Mouse (Mus musculus) myocyte (in vitro differentiated cells): ENCODE data around the gene Myt1l. TPM values are rescaled to one million over a fixed set of nuclear protein-coding genes. Genes with fewer than 3 reads are reported as not detected.

ENCODE experiments used
- H3K27me3 ChIP-seq: one replicate; pipeline ENCODE4 v1.6.1; 2011; ENCODE audit not compliant: control insufficient read depth, insufficient read depth, insufficient read length
- H3K36me3 ChIP-seq: one replicate; pipeline ENCODE4 v1.6.1; 2011; ENCODE audit not compliant: control insufficient read depth, insufficient read depth
- H3K4me2 ChIP-seq: one replicate; pipeline ENCODE4 v1.6.1; 2011; ENCODE audit warnings: low read depth, control low read depth
- H3K4me3 ChIP-seq: one replicate; pipeline ENCODE4 v1.5.1; 2011; ENCODE audit warnings: mild to moderate bottlenecking, control low read depth, moderate library complexity
- H3K79me2 ChIP-seq: one replicate; pipeline ENCODE4 v1.6.1; 2011; ENCODE audit not compliant: control insufficient read depth, insufficient read depth
- H3ac ChIP-seq: one replicate; pipeline ENCODE4 v1.6.1; 2011; ENCODE audit not compliant: control insufficient read depth, insufficient read length
- CEBPB ChIP-seq: IDR thresholded peaks from 2 replicates; pipeline ENCODE4 v1.6.1; 2011; ENCODE audit warnings: mild to moderate bottlenecking, moderate library complexity; ENCODE audit not compliant: poor library complexity, insufficient read depth, severe bottlenecking
- E2F4 ChIP-seq: IDR thresholded peaks from one replicate; pipeline ENCODE4 v1.6.1; 2011; ENCODE audit warnings: mild to moderate bottlenecking, control low read depth, moderate library complexity; ENCODE audit not compliant: insufficient read depth
- MAX ChIP-seq: IDR thresholded peaks from one replicate; pipeline ENCODE4 v1.6.1; 2011; ENCODE audit warnings: low read depth, mild to moderate bottlenecking, control low read depth
- MYOD1 ChIP-seq, 3 experiments: IDR thresholded peaks; one replicate each; pipeline ENCODE4 v1.6.1; 2011; ENCODE audit warnings: control low read depth in 2 of 3, low read depth in 2 of 3, mild to moderate bottlenecking in 2 of 3, moderate library complexity in 1 of 3; ENCODE audit not compliant: insufficient read length in 2 of 3, control insufficient read depth in 1 of 3
- MYOG ChIP-seq, 3 experiments: IDR thresholded peaks; one replicate each; pipeline ENCODE4 v1.6.1; 2011; ENCODE audit warnings: control low read depth in 2 of 3, low read depth in 2 of 3, mild to moderate bottlenecking in 2 of 3; ENCODE audit not compliant: insufficient read length in 2 of 3, control insufficient read depth in 1 of 3, insufficient read depth in 1 of 3
- POLR2A ChIP-seq: IDR thresholded peaks from one replicate; pipeline ENCODE4 v1.6.1; 2011; ENCODE audit warnings: low read depth, mild to moderate bottlenecking, control low read depth, moderate library complexity; ENCODE audit not compliant: insufficient read length
- POLR2AphosphoS2 ChIP-seq: IDR thresholded peaks from one replicate; pipeline ENCODE4 v1.6.1; 2011; ENCODE audit warnings: low read depth, control low read depth; ENCODE audit not compliant: insufficient read length
- REST ChIP-seq: IDR thresholded peaks from one replicate; pipeline ENCODE4 v1.6.1; 2011; ENCODE audit warnings: mild to moderate bottlenecking, control low read depth, moderate library complexity; ENCODE audit not compliant: insufficient read depth, insufficient read length
- SRF ChIP-seq: IDR thresholded peaks from one replicate; pipeline ENCODE4 v1.6.1; 2011; ENCODE audit warnings: low read depth; ENCODE audit not compliant: control insufficient read depth, insufficient read length
- TCF12 ChIP-seq: IDR thresholded peaks from one replicate; pipeline ENCODE4 v1.6.1; 2011; ENCODE audit warnings: mild to moderate bottlenecking, control low read depth; ENCODE audit not compliant: poor library complexity, insufficient read depth, severe bottlenecking
- TCF3 ChIP-seq: IDR thresholded peaks from one replicate; pipeline ENCODE4 v1.6.1; 2011; ENCODE audit warnings: low read depth, control low read depth; ENCODE audit not compliant: insufficient read length
- USF1 ChIP-seq: IDR thresholded peaks from one replicate; pipeline ENCODE4 v1.6.1; 2011; ENCODE audit warnings: low read depth, mild to moderate bottlenecking, control low read depth, moderate library complexity
- polyA plus RNA-seq: library from polyadenylated mRNA; unstranded; fragments of >200 nt; fragmentation: generic; extraction: Trizol; gene quantifications from one replicate; pipeline ENCODE4 v1.2.1, GENCODE M21; 2012; ENCODE audit warnings: missing spikeins

The Myt1l gene
- polyA plus RNA-seq, 1 experiment, result 0.01 TPM

DNA sequence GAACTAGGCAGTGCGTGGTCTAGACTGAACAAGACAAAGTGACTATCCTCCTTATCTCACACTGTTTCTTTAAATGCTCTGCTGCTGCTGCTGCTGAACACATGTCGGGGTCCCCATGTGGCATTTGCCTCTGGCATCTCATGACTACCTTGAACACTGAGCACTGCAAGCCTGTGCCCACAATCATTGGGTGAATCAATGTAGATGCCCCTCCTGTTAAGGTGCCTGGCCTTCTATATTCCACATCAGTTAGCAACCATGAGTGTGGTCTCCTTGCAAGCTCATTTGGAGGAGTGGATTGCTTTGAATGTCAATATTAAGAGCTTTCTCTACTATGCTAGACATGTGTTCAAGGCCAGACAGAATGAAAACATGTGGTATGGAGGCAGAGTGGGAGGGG, 287.3 kb downstream of the Myt1l start:
- H3K36me3 ChIP-seq, result no peaks in the 10 kb centered on the region
- no peak overlapping the region for H3K4me3 ChIP-seq
- no peak overlapping the region for H3ac ChIP-seq
- no peak overlapping the region for H3K4me2 ChIP-seq
- TF ChIP-seq POLR2AphosphoS2, result no peak
- no peak for TF ChIP-seq SRF
- TF ChIP-seq CEBPB, result no peak
- TF ChIP-seq USF1, result no peak
- no peak for TF ChIP-seq MAX
- TF ChIP-seq POLR2A, result no peak
- no peak for TF ChIP-seq E2F4
- TF ChIP-seq MYOG (IDR thresholded peaks at IDR 0.05; ENCODE audit: control insufficient read depth in 1 of 3, insufficient read depth in 1 of 3, insufficient read length in 2 of 3, low read depth in 2 of 3), result no peak
- TF ChIP-seq MYOD1 (IDR thresholded peaks at IDR 0.05; ENCODE audit: control insufficient read depth in 1 of 3, insufficient read length in 2 of 3, low read depth in 2 of 3), result no peak
- no peak for TF ChIP-seq TCF12
- TF ChIP-seq REST, result no peak
- TF ChIP-seq TCF3, result no peak
- no peaks in the 10 kb centered on the region for H3K79me2 ChIP-seq
- H3K27me3 ChIP-seq, result no peaks in the 10 kb centered on the region

DNA sequence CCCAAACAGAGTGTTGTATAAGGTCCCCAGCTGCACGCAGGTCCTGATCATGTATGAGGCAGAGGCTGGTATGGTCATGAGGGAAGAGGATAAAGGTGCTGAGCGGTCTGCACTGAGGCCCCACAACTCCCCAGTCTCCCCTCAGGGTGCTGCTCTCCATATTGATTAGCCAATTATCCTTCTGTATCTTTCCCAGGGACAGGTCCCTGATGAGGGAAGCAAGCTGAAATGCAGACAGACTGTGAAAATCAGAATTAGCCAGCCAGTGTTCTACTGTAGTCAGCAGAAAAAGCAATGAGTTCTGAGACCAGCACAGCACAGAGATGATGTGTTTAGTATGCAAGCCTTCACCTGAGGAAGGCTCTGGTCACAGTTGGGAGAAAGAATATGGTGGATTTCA, 287.9 kb downstream of the Myt1l start:
- Histone ChIP-seq H3K79me2 (no peaks in the 10 kb centered on the region), H3ac (no peak overlapping the region), H3K27me3 (no peaks in the 10 kb centered on the region), H3K4me2 (no peak overlapping the region), H3K36me3 (no peaks in the 10 kb centered on the region), H3K4me3 (no peak overlapping the region)
- no peak for TF ChIP-seq MYOD1 (IDR thresholded peaks at IDR 0.05; ENCODE audit: control insufficient read depth in 1 of 3, insufficient read length in 2 of 3, low read depth in 2 of 3)
- TF ChIP-seq REST, result no peak
- TF ChIP-seq TCF3, result no peak
- TF ChIP-seq POLR2AphosphoS2, result no peak
- TF ChIP-seq USF1, result no peak
- TF ChIP-seq SRF, result no peak
- no peak for TF ChIP-seq E2F4
- TF ChIP-seq MAX, result no peak
- no peak for TF ChIP-seq TCF12
- no peak for TF ChIP-seq POLR2A
- TF ChIP-seq MYOG (IDR thresholded peaks at IDR 0.05; ENCODE audit: control insufficient read depth in 1 of 3, insufficient read depth in 1 of 3, insufficient read length in 2 of 3, low read depth in 2 of 3), result no peak
- TF ChIP-seq CEBPB, result no peak

GRCm38 (mm10) chr12:29816761-29817160, 288.6 kb downstream of the Myt1l start:
- H3K4me3 ChIP-seq, result no peak overlapping the region
- no peak overlapping the region for H3K4me2 ChIP-seq
- TF ChIP-seq TCF12 (no peak), POLR2AphosphoS2 (no peak), CEBPB (no peak), SRF (no peak), REST (no peak), USF1 (no peak), MYOD1 (IDR thresholded peaks at IDR 0.05; ENCODE audit: control insufficient read depth in 1 of 3, insufficient read length in 2 of 3, low read depth in 2 of 3) (no peak), MYOG (IDR thresholded peaks at IDR 0.05; ENCODE audit: control insufficient read depth in 1 of 3, insufficient read depth in 1 of 3, insufficient read length in 2 of 3, low read depth in 2 of 3) (no peak), E2F4 (no peak), TCF3 (no peak), MAX (no peak)
- no peaks in the 10 kb centered on the region for H3K79me2 ChIP-seq
- no peak overlapping the region for H3ac ChIP-seq
- H3K27me3 ChIP-seq, result no peaks in the 10 kb centered on the region
- no peaks in the 10 kb centered on the region for H3K36me3 ChIP-seq

DNA sequence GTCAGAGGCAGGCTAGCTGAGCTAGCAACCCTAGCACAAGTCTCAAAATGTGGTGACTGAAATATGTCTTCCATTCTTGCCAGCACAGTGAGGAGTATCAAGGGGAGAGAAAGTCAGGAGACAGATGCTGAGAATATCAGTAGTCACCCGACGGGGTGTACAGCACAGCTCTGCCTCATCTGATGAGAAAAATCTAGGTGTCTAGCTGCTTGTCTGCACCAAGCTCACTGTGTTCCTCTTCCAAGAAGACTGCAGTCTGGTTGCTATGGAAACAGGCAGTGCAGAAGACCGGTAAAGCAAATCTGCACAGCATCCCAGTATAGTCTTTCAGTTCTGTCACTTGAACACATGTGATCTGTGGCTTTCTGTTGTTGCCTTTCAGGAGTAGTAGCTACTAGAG, 294.0 kb downstream of the Myt1l start:
- no peak for TF ChIP-seq TCF12
- TF ChIP-seq MYOD1 (IDR thresholded peaks at IDR 0.05; ENCODE audit: control insufficient read depth in 1 of 3, insufficient read length in 2 of 3, low read depth in 2 of 3), result no peak
- no peak for TF ChIP-seq MAX
- TF ChIP-seq CEBPB, result no peak
- no peak for TF ChIP-seq POLR2AphosphoS2
- Histone ChIP-seq H3K27me3 (no peaks in the 10 kb centered on the region), H3ac (no peak overlapping the region), H3K79me2 (no peaks in the 10 kb centered on the region), H3K36me3 (no peaks in the 10 kb centered on the region), H3K4me3 (no peak overlapping the region), H3K4me2 (no peak overlapping the region)

DNA sequence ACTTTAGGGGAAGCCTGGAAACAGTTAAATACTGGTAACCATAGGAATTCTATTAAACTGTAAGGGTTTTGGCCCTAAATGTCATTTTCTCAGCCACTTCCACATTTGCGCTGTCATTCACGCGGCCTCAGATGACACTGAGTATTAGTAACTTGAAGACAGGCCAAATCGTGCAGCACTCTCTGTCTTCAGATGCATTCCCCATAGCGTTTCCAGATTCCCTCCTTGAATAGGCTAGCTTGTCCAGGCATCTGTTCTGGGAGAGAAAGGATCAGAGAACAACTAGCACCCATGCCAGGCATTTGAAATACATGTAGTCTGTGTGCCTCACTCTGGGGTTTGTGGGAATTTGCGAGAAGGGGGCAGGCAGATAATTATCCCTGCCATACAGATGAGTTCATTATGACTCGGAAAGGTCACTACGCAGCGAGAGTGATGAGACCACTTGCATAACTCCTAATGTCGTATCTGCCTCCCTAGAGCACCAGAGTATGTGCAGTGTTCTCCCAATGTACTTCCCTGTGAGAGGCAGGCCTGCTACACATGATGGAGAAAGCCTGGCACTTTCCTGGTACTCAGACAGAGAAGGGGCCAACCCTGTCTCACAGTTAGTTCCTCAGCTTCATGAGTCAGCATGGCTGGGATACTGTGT, 295.7 kb downstream of the Myt1l start:
- no peak overlapping the region for H3ac ChIP-seq
- no peaks in the 10 kb centered on the region for H3K27me3 ChIP-seq
- no peak overlapping the region for H3K4me2 ChIP-seq
- TF ChIP-seq SRF (no peak), E2F4 (no peak), MYOD1 (IDR thresholded peaks at IDR 0.05; ENCODE audit: control insufficient read depth in 1 of 3, insufficient read length in 2 of 3, low read depth in 2 of 3) (no peak), USF1 (no peak), MYOG (IDR thresholded peaks at IDR 0.05; ENCODE audit: control insufficient read depth in 1 of 3, insufficient read depth in 1 of 3, insufficient read length in 2 of 3, low read depth in 2 of 3) (no peak), REST (no peak), CEBPB (no peak), TCF12 (no peak), POLR2A (no peak), POLR2AphosphoS2 (no peak), TCF3 (no peak), MAX (no peak)
- no peaks in the 10 kb centered on the region for H3K79me2 ChIP-seq
- no peak overlapping the region for H3K4me3 ChIP-seq
- no peaks in the 10 kb centered on the region for H3K36me3 ChIP-seq
